Mouse (Mus musculus) liver, embryonic 16.5 days (tissue): ENCODE data around the gene Opa3. TPM values are rescaled to one million over a fixed set of nuclear protein-coding genes. Genes with fewer than 3 reads are reported as not detected.
"Not testable (repeated sequence)": the region's sequence is repeated elsewhere in the genome, so short reads cannot be mapped to it uniquely, and the experiment has no call there.

ENCODE experiments used
- ATAC-seq: fragments of 200-750 bp; cut with Nextera tagmentation; 2 replicates; pipeline ENCODE4 v1.8.0; 2017; ENCODE audit warnings: low read depth, mild to moderate bottlenecking, moderate number of reproducible peaks, moderate library complexity
- H3K27ac ChIP-seq: fragments of 300-500 bp; sonication (generic); 2 replicates; pipeline ENCODE4 v1.5.1; 2014; ENCODE audit warnings: mild to moderate bottlenecking, low read length
- H3K27me3 ChIP-seq: fragments of 300-500 bp; sonication (generic); 2 replicates; pipeline ENCODE4 v1.6.1; 2014; ENCODE audit warnings: low read depth, low read length, mixed read lengths; ENCODE audit not compliant: control insufficient read depth, insufficient read depth
- H3K36me3 ChIP-seq: fragments of 300-500 bp; sonication (generic); 2 replicates; pipeline ENCODE4 v1.6.1; 2014; ENCODE audit warnings: mild to moderate bottlenecking; ENCODE audit not compliant: control insufficient read depth, insufficient read depth
- H3K4me1 ChIP-seq: fragments of 300-500 bp; sonication (generic); 2 replicates; pipeline ENCODE4 v1.6.1; 2014; ENCODE audit warnings: low read depth, low read length, mixed read lengths; ENCODE audit not compliant: control insufficient read depth
- H3K4me2 ChIP-seq: fragments of 300-500 bp; sonication (generic); 2 replicates; pipeline ENCODE4 v1.6.1; 2014; ENCODE audit warnings: low read depth, low read length, mixed read lengths
- H3K4me3 ChIP-seq: fragments of 300-500 bp; sonication (generic); 2 replicates; pipeline ENCODE4 v1.5.1; 2014; ENCODE audit warnings: low read depth, mild to moderate bottlenecking, low read length
- H3K9ac ChIP-seq: fragments of 300-500 bp; sonication (generic); 2 replicates; pipeline ENCODE4 v1.6.1; 2014; ENCODE audit warnings: low read depth, low read length
- H3K9me3 ChIP-seq: fragments of 300-500 bp; sonication (generic); replicated peaks from 2 replicates; pipeline ENCODE4 v1.6.1; 2016; ENCODE audit warnings: low read length; ENCODE audit not compliant: control insufficient read depth
- WGBS: fragments of 180-500 bp; shearing (Covaris S2); extraction: QIAGEN DNeasy Blood & Tissue Kit; methylation state at CpG from one replicate; pipeline ENCODE4 v1.1.7; 2014; ENCODE audit not compliant: insufficient replicate concordance; 5-methylcytosine and 5-hydroxymethylcytosine counted together
- polyA plus RNA-seq: library from polyadenylated mRNA; unstranded; fragments of >200 nt; fragmentation: Nextera tagmentation; extraction: Ambion mirVana; gene quantifications from 2 replicates; pipeline ENCODE4 v1.2.1, GENCODE M21; 2015

The Opa3 gene
- polyA plus RNA-seq, 1 experiment from 2014 or later, result 14.3 TPM

- no peaks in the 10 kb centered on the region for H3K36me3 ChIP-seq
- H3K4me1 ChIP-seq, result peaks cover 6% of the 10 kb centered on the region
- no peak overlapping the region for H3K27ac ChIP-seq
- H3K27me3 ChIP-seq, result peaks cover 42% of the 10 kb centered on the region
- no peak overlapping the region for H3K4me2 ChIP-seq
- 45% methylated on average over 4 of the region's 4 CpGs for WGBS
- H3K9ac ChIP-seq, result no peak overlapping the region
- no peak overlapping the region for H3K4me3 ChIP-seq
- no peaks in the 10 kb centered on the region for H3K9me3 ChIP-seq
- no peak for ATAC-seq
Observed at GRCm38 (mm10) chr7:19276253-19276652, 48.1 kb downstream of the Opa3 start.

- ATAC-seq, result no peak
- H3K36me3 ChIP-seq, result no peaks in the 10 kb centered on the region
- H3K4me3 ChIP-seq, result 0 out of 2 replicates have a peak overlapping the region, but pooled peaks have one; percentile 11
- peaks cover 18% of the 10 kb centered on the region for H3K4me1 ChIP-seq
- H3K4me2 ChIP-seq, result no peak overlapping the region
- H3K27me3 ChIP-seq, result peaks cover 60% of the 10 kb centered on the region
- no peak overlapping the region for H3K27ac ChIP-seq
- no peaks in the 10 kb centered on the region for H3K9me3 ChIP-seq
- 5% methylated on average over 34 of the region's 34 CpGs for WGBS
- no peak overlapping the region for H3K9ac ChIP-seq
Observed at GRCm38 (mm10) chr7:19279052-19279451, 50.9 kb downstream of the Opa3 start.

- Histone ChIP-seq H3K9me3 (no peaks in the 10 kb centered on the region), H3K36me3 (no peaks in the 10 kb centered on the region), H3K27me3 (peaks cover 66% of the 10 kb centered on the region), H3K4me1 (peaks cover 18% of the 10 kb centered on the region), H3K27ac (no peak within 1 kb of the TSS), H3K9ac (no peak within 1 kb of the TSS), H3K4me3 (peak within 1 kb of the TSS; percentile 11; the same call in 1 of the 2 replicates), H3K4me2 (0 out of 2 replicates have a peak within 1 kb of the TSS, but pooled peaks have one; percentile 5)
- 2% methylated on average over 46 of the region's 46 CpGs for WGBS
- ATAC-seq, result no peak
Observed at GRCm38 (mm10) chr7:19279581-19280114, 51.5 kb downstream of the Opa3 start, which contains the start of gene Ppm1n. Ppm1n (minus strand) TSS chr7:19280064.

- Histone ChIP-seq H3K4me1 (peaks cover 18% of the 10 kb centered on the region), H3K4me2 (peak overlapping the region; percentile 80), H3K4me3 (peak overlapping the region; percentile 64), H3K27me3 (peaks cover 69% of the 10 kb centered on the region)
- peak; percentile 15 for ATAC-seq
- 24% methylated on average over 6 of the region's 6 CpGs for WGBS
- H3K9ac ChIP-seq, H3K27ac ChIP-seq, H3K36me3 ChIP-seq, H3K9me3 ChIP-seq: not testable (repeated sequence)
Observed at GRCm38 (mm10) chr7:19281680-19282304, 53.7 kb downstream of the Opa3 start.

GRCm38 (mm10) chr7:19282385-19282784, 54.3 kb downstream of the Opa3 start, which contains the start of gene Rtn2:
Rtn2 (plus strand) TSS chr7:19282624.
- Histone ChIP-seq H3K9ac (peak within 1 kb of the TSS; percentile 48), H3K27me3 (peaks cover 67% of the 10 kb centered on the region)

GRCm38 (mm10) chr7:19282791-19283405, 54.8 kb downstream of the Opa3 start:
- Histone ChIP-seq H3K27ac (no peak overlapping the region), H3K9ac (peak overlapping the region; percentile 48), H3K4me3 (peak overlapping the region; percentile 64), H3K4me1 (peaks cover 18% of the 10 kb centered on the region), H3K4me2 (peak overlapping the region; percentile 80), H3K36me3 (no peaks in the 10 kb centered on the region), H3K27me3 (peaks cover 62% of the 10 kb centered on the region), H3K9me3 (no peaks in the 10 kb centered on the region)
- peak; percentile 35 for ATAC-seq
- WGBS, result 2% methylated on average over 33 of the region's 35 CpGs

More at GRCm38 (mm10) chr7:19282385-19282784, 54.3 kb downstream of the Opa3 start, which contains the start of gene Rtn2:
- H3K4me3 ChIP-seq, result peak within 1 kb of the TSS; percentile 64
- peaks cover 18% of the 10 kb centered on the region for H3K4me1 ChIP-seq
- no peaks in the 10 kb centered on the region for H3K36me3 ChIP-seq
- no peak within 1 kb of the TSS; the same call in 1 of the 2 replicates for H3K27ac ChIP-seq
- WGBS, result under 1% methylated on average over 36 of the region's 37 CpGs
- peak; percentile 89 for ATAC-seq
- peak within 1 kb of the TSS; percentile 80 for H3K4me2 ChIP-seq
- no peaks in the 10 kb centered on the region for H3K9me3 ChIP-seq

GRCm38 (mm10) chr7:19283406-19283804, 55.3 kb downstream of the Opa3 start:
- H3K36me3 ChIP-seq, result no peaks in the 10 kb centered on the region
- H3K9me3 ChIP-seq, result no peaks in the 10 kb centered on the region
- 34% methylated on average over 14 of the region's 14 CpGs for WGBS
- no peak overlapping the region for H3K4me3 ChIP-seq
- H3K9ac ChIP-seq, result no peak overlapping the region
- peak overlapping the region; percentile 80; the same call in 1 of the 2 replicates for H3K4me2 ChIP-seq
- peaks cover 57% of the 10 kb centered on the region for H3K27me3 ChIP-seq
- ATAC-seq, result no peak
- H3K27ac ChIP-seq, result no peak overlapping the region
- peaks cover 18% of the 10 kb centered on the region for H3K4me1 ChIP-seq

GRCm38 (mm10) chr7:19284763-19285162, 56.6 kb downstream of the Opa3 start:
- no peak overlapping the region for H3K4me2 ChIP-seq
- no peaks in the 10 kb centered on the region for H3K36me3 ChIP-seq
- H3K4me3 ChIP-seq, result no peak overlapping the region
- H3K4me1 ChIP-seq, result peaks cover 18% of the 10 kb centered on the region
- no peak for ATAC-seq
- H3K9ac ChIP-seq, result no peak overlapping the region
- 11% methylated on average over 4 of the region's 4 CpGs for WGBS
- H3K27ac ChIP-seq, result no peak overlapping the region
- H3K9me3 ChIP-seq, result no peaks in the 10 kb centered on the region
- peaks cover 44% of the 10 kb centered on the region for H3K27me3 ChIP-seq
